Mouse (Mus musculus): ENCODE results near the gene Igfbp2. TPM values are rescaled to one million over a fixed set of nuclear protein-coding genes. Genes with fewer than 3 reads are reported as not detected.

Igfbp2 gene
- polyA plus RNA-seq, 1 experiment from 2014 or later: 93.5 TPM

GRCm38 (mm10) chr1:72830485-72830884 lies 6.2 kb downstream of the Igfbp2 start:
- Histone ChIP-seq H3K27ac (ENCODE audit: poor library complexity, severe bottlenecking) (no peak overlapping the region), H3K4me2 (no peak overlapping the region), H3K36me3 (no peaks in the 10 kb centered on the region), H3K4me3 (no peak overlapping the region), H3K4me1 (replicated peaks) (peaks cover 39% of the 10 kb centered on the region), H3K9me3 (replicated peaks) (no peaks in the 10 kb centered on the region), H3K27me3 (replicated peaks) (0 out of 2 replicates have a peak, but pooled peaks cover 3% of the 10 kb centered on the region), H3K9ac (no peak overlapping the region)
- 82% methylated on average over 2 of the region's 2 CpGs for WGBS
- ATAC-seq (ENCODE audit: insufficient number of reproducible peaks, low FRiP score): no peak

GRCm38 (mm10) chr1:72832715-72833153 lies 8.4 kb downstream of the Igfbp2 start:
- WGBS: 23% methylated on average over 3 of the region's 3 CpGs

GRCm38 (mm10) chr1:72833563-72833962 lies 9.3 kb downstream of the Igfbp2 start:
- Histone ChIP-seq H3K4me3 (no peak overlapping the region), H3K4me2 (no peak overlapping the region), H3K27me3 (replicated peaks) (no peaks in the 10 kb centered on the region), H3K4me1 (replicated peaks) (peaks cover 11% of the 10 kb centered on the region), H3K27ac (ENCODE audit: poor library complexity, severe bottlenecking) (no peak overlapping the region), H3K9me3 (replicated peaks) (no peaks in the 10 kb centered on the region), H3K36me3 (no peaks in the 10 kb centered on the region), H3K9ac (no peak overlapping the region)
- ATAC-seq (ENCODE audit: insufficient number of reproducible peaks, low FRiP score): no peak
- 87% methylated on average over 4 of the region's 4 CpGs for WGBS

More at GRCm38 (mm10) chr1:72832715-72833153, 8.4 kb downstream of the Igfbp2 start:
- Histone ChIP-seq H3K27ac (ENCODE audit: poor library complexity, severe bottlenecking) (no peak overlapping the region), H3K9ac (no peak overlapping the region), H3K4me3 (no peak overlapping the region), H3K4me1 (replicated peaks) (peaks cover 18% of the 10 kb centered on the region), H3K4me2 (no peak overlapping the region), H3K27me3 (replicated peaks) (no peaks in the 10 kb centered on the region), H3K36me3 (no peaks in the 10 kb centered on the region), H3K9me3 (replicated peaks) (no peaks in the 10 kb centered on the region)
- ATAC-seq (ENCODE audit: insufficient number of reproducible peaks, low FRiP score): no peak

GRCm38 (mm10) chr1:72839356-72839755 lies 15.1 kb downstream of the Igfbp2 start:
- WGBS: 42% methylated on average over 8 of the region's 8 CpGs
- H3K4me2 ChIP-seq: no peak overlapping the region
- H3K4me3 ChIP-seq: no peak overlapping the region
- no peak for ATAC-seq (ENCODE audit: insufficient number of reproducible peaks, low FRiP score)
- H3K4me1 ChIP-seq (replicated peaks): peaks cover 20% of the 10 kb centered on the region
- no peak overlapping the region for H3K9ac ChIP-seq
- H3K9me3 ChIP-seq (replicated peaks): no peaks in the 10 kb centered on the region
- H3K27me3 ChIP-seq (replicated peaks): no peaks in the 10 kb centered on the region
- H3K36me3 ChIP-seq: no peaks in the 10 kb centered on the region
- H3K27ac ChIP-seq (ENCODE audit: poor library complexity, severe bottlenecking): no peak overlapping the region

GRCm38 (mm10) chr1:72839791-72840190 lies 15.5 kb downstream of the Igfbp2 start:
- no peak overlapping the region for H3K27ac ChIP-seq (ENCODE audit: poor library complexity, severe bottlenecking)
- no peaks in the 10 kb centered on the region for H3K9me3 ChIP-seq (replicated peaks)
- no peak overlapping the region for H3K4me3 ChIP-seq
- H3K27me3 ChIP-seq (replicated peaks): no peaks in the 10 kb centered on the region
- H3K9ac ChIP-seq: no peak overlapping the region
- peaks cover 20% of the 10 kb centered on the region for H3K4me1 ChIP-seq (replicated peaks)
- ATAC-seq (ENCODE audit: insufficient number of reproducible peaks, low FRiP score): no peak
- no peaks in the 10 kb centered on the region for H3K36me3 ChIP-seq
- no peak overlapping the region for H3K4me2 ChIP-seq
- WGBS: 54% methylated on average over 7 of the region's 7 CpGs

GRCm38 (mm10) chr1:72842666-72843459 lies 18.6 kb downstream of the Igfbp2 start:
- no peak overlapping the region for H3K4me3 ChIP-seq
- H3K36me3 ChIP-seq: no peaks in the 10 kb centered on the region
- H3K9ac ChIP-seq: no peak overlapping the region
- no peaks in the 10 kb centered on the region for H3K9me3 ChIP-seq (replicated peaks)
- no peaks in the 10 kb centered on the region for H3K27me3 ChIP-seq (replicated peaks)
- H3K27ac ChIP-seq (ENCODE audit: poor library complexity, severe bottlenecking): no peak overlapping the region
- no peak for ATAC-seq (ENCODE audit: insufficient number of reproducible peaks, low FRiP score)
- H3K4me2 ChIP-seq: no peak overlapping the region
- peaks cover 20% of the 10 kb centered on the region for H3K4me1 ChIP-seq (replicated peaks)
- 67% methylated on average over 18 of the region's 18 CpGs for WGBS

GRCm38 (mm10) chr1:72844675-72845074 lies 20.4 kb downstream of the Igfbp2 start:
- peaks cover 12% of the 10 kb centered on the region for H3K4me1 ChIP-seq (replicated peaks)
- no peak overlapping the region for H3K4me2 ChIP-seq
- no peaks in the 10 kb centered on the region for H3K9me3 ChIP-seq (replicated peaks)
- no peak overlapping the region for H3K27ac ChIP-seq (ENCODE audit: poor library complexity, severe bottlenecking)
- ATAC-seq (ENCODE audit: insufficient number of reproducible peaks, low FRiP score): no peak
- H3K27me3 ChIP-seq (replicated peaks): no peaks in the 10 kb centered on the region
- 84% methylated on average over 6 of the region's 6 CpGs for WGBS
- H3K9ac ChIP-seq: no peak overlapping the region
- no peak overlapping the region for H3K4me3 ChIP-seq
- H3K36me3 ChIP-seq: no peaks in the 10 kb centered on the region

GRCm38 (mm10) chr1:72847849-72848380 lies 23.6 kb downstream of the Igfbp2 start:
- WGBS: 80% methylated on average over 4 of the region's 4 CpGs
- H3K27ac ChIP-seq (ENCODE audit: poor library complexity, severe bottlenecking): no peak overlapping the region
- no peaks in the 10 kb centered on the region for H3K9me3 ChIP-seq (replicated peaks)
- H3K36me3 ChIP-seq: no peaks in the 10 kb centered on the region
- peaks cover 3% of the 10 kb centered on the region; the same call in 1 of the 2 replicates for H3K4me1 ChIP-seq (replicated peaks)
- no peak for ATAC-seq (ENCODE audit: insufficient number of reproducible peaks, low FRiP score)
- H3K4me2 ChIP-seq: no peak overlapping the region
- H3K4me3 ChIP-seq: no peak overlapping the region
- H3K27me3 ChIP-seq (replicated peaks): no peaks in the 10 kb centered on the region
- H3K9ac ChIP-seq: no peak overlapping the region

GRCm38 (mm10) chr1:72849037-72849436 lies 24.7 kb downstream of the Igfbp2 start:
- WGBS: 81% methylated on average over 8 of the region's 8 CpGs
- no peak for ATAC-seq (ENCODE audit: insufficient number of reproducible peaks, low FRiP score)

GRCm38 (mm10) chr1:72853759-72854158 lies 29.5 kb downstream of the Igfbp2 start:
- Histone ChIP-seq H3K27ac (ENCODE audit: poor library complexity, severe bottlenecking) (no peak overlapping the region), H3K9me3 (replicated peaks) (no peaks in the 10 kb centered on the region), H3K4me3 (no peak overlapping the region), H3K4me2 (no peak overlapping the region), H3K36me3 (peaks cover 6% of the 10 kb centered on the region), H3K27me3 (replicated peaks) (no peaks in the 10 kb centered on the region), H3K9ac (no peak overlapping the region), H3K4me1 (replicated peaks) (no peaks in the 10 kb centered on the region)
- ATAC-seq (ENCODE audit: insufficient number of reproducible peaks, low FRiP score): no peak
- WGBS: 73% methylated on average over 1 of the region's 1 CpGs

More at GRCm38 (mm10) chr1:72849037-72849436, 24.7 kb downstream of the Igfbp2 start:
- H3K27ac ChIP-seq (ENCODE audit: poor library complexity, severe bottlenecking): no peak overlapping the region
- no peaks in the 10 kb centered on the region for H3K4me1 ChIP-seq (replicated peaks)
- no peak overlapping the region for H3K4me3 ChIP-seq
- H3K4me2 ChIP-seq: no peak overlapping the region
- H3K9me3 ChIP-seq (replicated peaks): no peaks in the 10 kb centered on the region
- H3K27me3 ChIP-seq (replicated peaks): no peaks in the 10 kb centered on the region
- no peak overlapping the region for H3K9ac ChIP-seq
- H3K36me3 ChIP-seq: no peaks in the 10 kb centered on the region

- peaks cover 14% of the 10 kb centered on the region for H3K36me3 ChIP-seq
- H3K27ac ChIP-seq (ENCODE audit: poor library complexity, severe bottlenecking): no peak overlapping the region
- WGBS: 53% methylated on average over 10 of the region's 10 CpGs
Observed at GRCm38 (mm10) chr1:72854337-72855237, 30.3 kb downstream of the Igfbp2 start.

More at GRCm38 (mm10) chr1:72854337-72855237, 30.3 kb downstream of the Igfbp2 start:
- Histone ChIP-seq H3K27me3 (replicated peaks) (no peaks in the 10 kb centered on the region), H3K9me3 (replicated peaks) (no peaks in the 10 kb centered on the region), H3K4me1 (replicated peaks) (no peaks in the 10 kb centered on the region), H3K9ac (peak overlapping the region; percentile 39; the same call in 1 of the 2 replicates), H3K4me3 (no peak overlapping the region), H3K4me2 (no peak overlapping the region)
- no peak for ATAC-seq (ENCODE audit: insufficient number of reproducible peaks, low FRiP score)
